Mouse (Mus musculus) embryonic fibroblast, embryonic 13.5 days (primary cell): Measurements from ENCODE around the gene Camta1.

ENCODE experiments used
- CTCF ChIP-seq: IDR thresholded peaks from 2 replicates; pipeline ENCODE4 v1.5.1; 2011; ENCODE audit warnings: mild to moderate bottlenecking, control low read depth, low read length, moderate library complexity, borderline replicate concordance; ENCODE audit not compliant: insufficient read depth
- POLR2A ChIP-seq: IDR thresholded peaks from 2 replicates; pipeline ENCODE4 v1.6.1; 2011; ENCODE audit warnings: low read depth, mild to moderate bottlenecking, control low read depth, low read length, moderate library complexity

GRCm38 (mm10) chr4:151024152-151024551, 837.5 kb downstream of the Camta1 start:
- no peak for TF ChIP-seq CTCF
- TF ChIP-seq POLR2A, result no peak
